Mouse (Mus musculus) small intestine, adult 2 months (tissue): ENCODE data around the gene Slc1a4.

Experiments
- CTCF ChIP-seq: fragments of 200-500 bp; IDR thresholded peaks from 2 replicates; pipeline ENCODE4 v1.5.1; 2012; ENCODE audit warnings: low read depth, mild to moderate bottlenecking, control low read depth, inconsistent platforms, low read length, moderate library complexity, mixed read lengths; ENCODE audit not compliant: insufficient replicate concordance, insufficient read length; ENCODE audit errors: extremely low read depth
- POLR2A ChIP-seq: fragments of 200-500 bp; IDR thresholded peaks from 2 replicates; pipeline ENCODE4 v1.6.1; 2012; ENCODE audit warnings: low read depth, mild to moderate bottlenecking, control low read depth, inconsistent platforms, low read length, moderate library complexity

DNA sequence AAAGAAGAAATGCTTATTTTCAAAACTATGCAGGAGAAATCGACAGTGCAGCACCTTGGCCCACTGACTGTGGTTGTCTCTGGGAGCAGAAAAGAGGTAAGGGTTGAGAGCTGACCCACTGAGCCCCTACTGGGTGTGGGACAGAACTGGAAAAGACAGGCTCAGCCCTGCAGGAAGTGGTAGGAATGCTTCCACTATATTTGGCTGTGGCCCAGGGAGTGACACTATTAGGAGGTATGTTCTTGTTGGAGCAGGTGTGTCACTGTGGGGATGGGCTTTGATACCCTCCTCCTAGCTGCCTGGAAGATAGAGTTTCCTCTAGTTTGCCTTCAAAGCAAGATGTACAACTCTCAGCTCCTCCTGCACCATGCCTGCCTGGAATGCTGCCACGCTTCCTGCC, 16.0 kb upstream of the Slc1a4 start:
- TF ChIP-seq CTCF: no peak
- TF ChIP-seq POLR2A: no peak
